Mouse (Mus musculus) cerebellum, adult 2 months (tissue): ENCODE data around the gene Dll3.

Source experiments
- CTCF ChIP-seq: fragments of 200-500 bp; IDR thresholded peaks from 2 replicates; pipeline ENCODE4 v1.5.1; 2011; ENCODE audit warnings: low read depth, mild to moderate bottlenecking, control low read depth, low read length, moderate library complexity, borderline replicate concordance; ENCODE audit not compliant: insufficient read depth
- POLR2A ChIP-seq: fragments of 200-500 bp; IDR thresholded peaks from 2 replicates; pipeline ENCODE4 v1.6.1; 2011; ENCODE audit warnings: low read length, control low read depth, borderline replicate concordance; ENCODE audit not compliant: insufficient read depth

- TF ChIP-seq CTCF = no peak
- no peak for TF ChIP-seq POLR2A
Observed at GRCm38 (mm10) chr7:28290165-28290564, 11.9 kb downstream of the Dll3 start.
